Mouse (Mus musculus) bone marrow macrophage, adult 2 months (primary cell): Measurements from ENCODE around the gene AW549877.

Experiments
- CTCF ChIP-seq: IDR thresholded peaks from 2 replicates; pipeline ENCODE4 v1.5.1; 2012; ENCODE audit warnings: low read depth, mild to moderate bottlenecking, low read length, moderate library complexity
- POLR2A ChIP-seq: IDR thresholded peaks from 2 replicates; pipeline ENCODE4 v1.6.1; 2012; ENCODE audit warnings: mild to moderate bottlenecking, low read depth, low read length, borderline replicate concordance

- no peak for TF ChIP-seq CTCF
- TF ChIP-seq POLR2A, result no peak
Measured at GRCm38 (mm10) chr15:4000536-4000935, 5.0 kb upstream of the AW549877 start.
